Mouse (Mus musculus) E14TG2a.4 (cell line): ENCODE results near the gene Erg28.

ENCODE experiments used
- CTCF ChIP-seq: conservative IDR thresholded peaks from 2 replicates; pipeline ENCODE4 v1.5.1; 2014; ENCODE audit warnings: low read length
- NANOG ChIP-seq: IDR thresholded peaks from 2 replicates; pipeline ENCODE4 v1.6.1; 2014; ENCODE audit warnings: borderline replicate concordance, low read length, mixed read lengths
- POU5F1 ChIP-seq: IDR thresholded peaks from 2 replicates; pipeline ENCODE4 v1.6.1; 2014; ENCODE audit warnings: low read length, borderline replicate concordance

GRCm38 (mm10) chr12:85848164-85848958 is 24.0 kb upstream of the Erg28 start:
- TF ChIP-seq POU5F1 (no peak), CTCF (peak; percentile 22; the same call in 1 of the 2 replicates), NANOG (no peak)
